Mouse (Mus musculus) erythroblast, adult 5-6 weeks (primary cell): Measurements from ENCODE around the gene Olfr1170. TPM values are rescaled to one million over a fixed set of nuclear protein-coding genes. Genes with fewer than 3 reads are reported as not detected.

Experiments used
- ATAC-seq: replicated peaks from 2 replicates; pipeline ENCODE4 v1.8.0; 2016; ENCODE audit warnings: moderate number of reproducible peaks, mild to moderate bottlenecking, moderate TSS enrichment, inconsistent platforms; ENCODE audit not compliant: poor library complexity, low FRiP score, severe bottlenecking
- total RNA-seq, 2 experiments: library from RNA; stranded (forward) in 1 of 2; stranded (reverse) in 1 of 2; fragments of 150-400 nt in 1 of 2; fragments of 200-764, 138-1000 nt in 1 of 2; gene quantifications; 2 replicates each; pipeline versions ENCODE4 v1.2.3 to v1.2.4; 2015 to 2017; ENCODE audit warnings: low replicate concordance in 2 of 2

Gene Olfr1170
- not detected in 2 replicates for total RNA-seq (2015; ENCODE audit: low replicate concordance)
- not detected in 2 replicates for total RNA-seq (2017; ENCODE audit: low replicate concordance)

DNA sequence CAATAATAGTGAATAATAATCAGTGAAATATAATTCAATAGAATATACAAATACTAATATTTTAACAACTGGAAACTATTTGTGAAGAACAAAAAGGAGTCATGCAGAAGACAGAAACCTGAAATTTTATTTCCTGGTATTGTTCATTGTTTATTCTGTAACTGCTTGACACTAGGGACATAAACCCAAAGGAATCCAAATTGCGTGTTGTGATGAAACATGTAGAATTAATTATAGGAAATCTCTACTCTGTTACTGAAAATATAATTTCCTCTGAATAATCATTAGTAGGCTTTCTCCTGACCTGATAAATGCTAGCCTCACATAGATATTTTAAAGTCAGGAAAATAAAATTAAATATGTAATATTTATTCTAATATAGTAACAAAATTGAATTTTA lies at the start of gene Olfr1170:
TSS of gene Olfr1170 (minus strand) at position 101 of the 400 bp plus-strand sequence.
- ATAC-seq, result no peak

DNA sequence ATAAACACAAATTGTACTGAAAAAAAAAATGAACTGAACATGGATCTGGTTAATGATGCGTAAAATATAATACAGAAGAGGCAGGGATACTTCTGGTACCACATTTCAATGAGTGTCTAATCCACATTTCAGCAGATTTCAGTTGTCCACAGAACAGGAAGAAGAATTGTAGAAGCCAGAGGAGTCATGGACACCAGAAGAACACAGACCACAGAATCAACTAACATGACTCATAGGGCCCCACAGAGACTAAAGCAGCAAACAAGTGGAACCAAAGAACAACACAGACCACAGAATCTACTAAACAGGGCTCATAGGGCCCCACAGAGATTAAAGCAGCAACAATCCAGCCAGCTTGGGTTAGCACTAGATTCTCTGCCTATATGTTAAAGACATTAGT lies 7.3 kb downstream of the Olfr1170 start:
- ATAC-seq, result no peak

DNA sequence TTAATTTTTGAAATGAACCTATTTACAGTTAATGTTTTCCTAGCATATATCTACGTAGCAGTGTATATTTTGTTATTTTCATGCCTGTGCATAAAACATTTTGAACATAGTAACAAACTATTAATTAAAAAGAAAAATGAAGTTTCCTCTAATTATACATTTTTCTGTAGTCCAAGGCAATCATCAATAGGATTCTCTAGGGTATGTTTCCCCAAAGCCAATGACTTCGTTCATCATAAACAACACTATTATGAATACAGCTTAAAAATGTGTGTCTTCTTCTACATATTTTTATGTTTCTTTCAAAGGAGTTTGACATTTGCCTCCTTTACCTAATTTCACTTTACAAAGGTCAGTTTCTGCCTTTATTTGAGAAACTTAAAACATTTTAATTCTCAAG lies 46.6 kb downstream of the Olfr1170 start, which contains the start of gene Olfr1168:
TSS of gene Olfr1168 (plus strand) at position 301 of the 400 bp plus-strand sequence.
- no peak for ATAC-seq

Other genes starting within 250 kb of the Olfr1170 start
- gene Olfr1158, start 238.2 kb downstream of the Olfr1170 start, total RNA-seq (2015; ENCODE audit: low replicate concordance), result not detected in 2 replicates
- gene Olfr1158, start 238.2 kb downstream of the Olfr1170 start, total RNA-seq (2017; ENCODE audit: low replicate concordance), result not detected in 2 replicates
- gene Olfr1160, start 220.1 kb downstream of the Olfr1170 start, total RNA-seq (2015; ENCODE audit: low replicate concordance), result not detected in 2 replicates
- 0.28 TPM in 1 of 2 replicates, not detected in the other for gene Olfr1160, start 220.1 kb downstream of the Olfr1170 start, total RNA-seq (2017; ENCODE audit: low replicate concordance)
- not detected in 2 replicates for gene Olfr1161, start 205.6 kb downstream of the Olfr1170 start, total RNA-seq (2015; ENCODE audit: low replicate concordance)
- not detected in 2 replicates for gene Olfr1161, start 205.6 kb downstream of the Olfr1170 start, total RNA-seq (2017; ENCODE audit: low replicate concordance)
- gene Olfr73, start 190.6 kb downstream of the Olfr1170 start, total RNA-seq (2015; ENCODE audit: low replicate concordance), result not detected in 2 replicates
- not detected in 2 replicates for gene Olfr73, start 190.6 kb downstream of the Olfr1170 start, total RNA-seq (2017; ENCODE audit: low replicate concordance)
- not detected in 2 replicates for gene Olfr1162, start 177.2 kb downstream of the Olfr1170 start, total RNA-seq (2015; ENCODE audit: low replicate concordance)
- not detected in 2 replicates for gene Olfr1162, start 177.2 kb downstream of the Olfr1170 start, total RNA-seq (2017; ENCODE audit: low replicate concordance)
- gene Olfr1163, start 156.5 kb downstream of the Olfr1170 start, total RNA-seq (2015; ENCODE audit: low replicate concordance), result not detected in 2 replicates
- not detected in 2 replicates for gene Olfr1163, start 156.5 kb downstream of the Olfr1170 start, total RNA-seq (2017; ENCODE audit: low replicate concordance)
- gene Olfr1164, start 134.4 kb downstream of the Olfr1170 start, total RNA-seq (2015; ENCODE audit: low replicate concordance), result not detected in 2 replicates
- not detected in 2 replicates for gene Olfr1164, start 134.4 kb downstream of the Olfr1170 start, total RNA-seq (2017; ENCODE audit: low replicate concordance)
- gene Olfr1166, start 100.1 kb downstream of the Olfr1170 start, total RNA-seq (2015; ENCODE audit: low replicate concordance), result not detected in 2 replicates
- not detected in 2 replicates for gene Olfr1166, start 100.1 kb downstream of the Olfr1170 start, total RNA-seq (2017; ENCODE audit: low replicate concordance)
- gene Olfr1167, start 73.1 kb downstream of the Olfr1170 start, total RNA-seq (2015; ENCODE audit: low replicate concordance), result not detected in 2 replicates
- gene Olfr1167, start 73.1 kb downstream of the Olfr1170 start, total RNA-seq (2017; ENCODE audit: low replicate concordance), result not detected in 2 replicates
- gene Olfr1168, start 46.5 kb downstream of the Olfr1170 start, total RNA-seq (2015; ENCODE audit: low replicate concordance), result not detected in 2 replicates
- gene Olfr1168, start 46.5 kb downstream of the Olfr1170 start, total RNA-seq (2017; ENCODE audit: low replicate concordance), result not detected in 2 replicates
- not detected in 2 replicates for gene Olfr1173, start 51.5 kb upstream of the Olfr1170 start, total RNA-seq (2015; ENCODE audit: low replicate concordance)
- not detected in 2 replicates for gene Olfr1173, start 51.5 kb upstream of the Olfr1170 start, total RNA-seq (2017; ENCODE audit: low replicate concordance)
- 0.96 TPM in 1 of 2 replicates, not detected in the other for gene Olfr1174-ps, start 86.8 kb upstream of the Olfr1170 start, total RNA-seq (2015; ENCODE audit: low replicate concordance)
- gene Olfr1174-ps, start 86.8 kb upstream of the Olfr1170 start, total RNA-seq (2017; ENCODE audit: low replicate concordance), result not detected in 2 replicates
- gene Olfr1175-ps, start 98.9 kb upstream of the Olfr1170 start, total RNA-seq (2015; ENCODE audit: low replicate concordance), result not detected in 2 replicates
- gene Olfr1175-ps, start 98.9 kb upstream of the Olfr1170 start, total RNA-seq (2017; ENCODE audit: low replicate concordance), result not detected in 2 replicates
- gene Olfr1176, start 108.4 kb upstream of the Olfr1170 start, total RNA-seq (2015; ENCODE audit: low replicate concordance), result not detected in 2 replicates
- gene Olfr1176, start 108.4 kb upstream of the Olfr1170 start, total RNA-seq (2017; ENCODE audit: low replicate concordance), result not detected in 2 replicates
- not detected in 2 replicates for gene Olfr1177-ps, start 118.2 kb upstream of the Olfr1170 start, total RNA-seq (2015; ENCODE audit: low replicate concordance)
- 1.5 TPM in 1 of 2 replicates, not detected in the other for gene Olfr1177-ps, start 118.2 kb upstream of the Olfr1170 start, total RNA-seq (2017; ENCODE audit: low replicate concordance)
- not detected in 2 replicates for gene Olfr1178, start 158.7 kb upstream of the Olfr1170 start, total RNA-seq (2015; ENCODE audit: low replicate concordance)
- 0.09 and 0.84 TPM in 2 replicates for gene Olfr1178, start 158.7 kb upstream of the Olfr1170 start, total RNA-seq (2017; ENCODE audit: low replicate concordance)
- gene Olfr1179, start 178.1 kb upstream of the Olfr1170 start, total RNA-seq (2015; ENCODE audit: low replicate concordance), result not detected in 2 replicates
- not detected in 2 replicates for gene Olfr1179, start 178.1 kb upstream of the Olfr1170 start, total RNA-seq (2017; ENCODE audit: low replicate concordance)
- not detected in 2 replicates for gene Olfr1180, start 190.8 kb upstream of the Olfr1170 start, total RNA-seq (2015; ENCODE audit: low replicate concordance)
- not detected in 2 replicates for gene Olfr1180, start 190.8 kb upstream of the Olfr1170 start, total RNA-seq (2017; ENCODE audit: low replicate concordance)
- not detected in 2 replicates for gene Olfr1181, start 197.8 kb upstream of the Olfr1170 start, total RNA-seq (2015; ENCODE audit: low replicate concordance)
- gene Olfr1181, start 197.8 kb upstream of the Olfr1170 start, total RNA-seq (2017; ENCODE audit: low replicate concordance), result not detected in 2 replicates
- 0.63 TPM in 1 of 2 replicates, not detected in the other for gene Gm13757, start 220.8 kb upstream of the Olfr1170 start, total RNA-seq (2015; ENCODE audit: low replicate concordance)
- not detected in 2 replicates for gene Gm13757, start 220.8 kb upstream of the Olfr1170 start, total RNA-seq (2017; ENCODE audit: low replicate concordance)
- gene Olfr1183, start 226.5 kb upstream of the Olfr1170 start, total RNA-seq (2015; ENCODE audit: low replicate concordance), result not detected in 2 replicates
- gene Olfr1183, start 226.5 kb upstream of the Olfr1170 start, total RNA-seq (2017; ENCODE audit: low replicate concordance), result not detected in 2 replicates